Mouse (Mus musculus) lung, adult 2 months (tissue): ENCODE data around the gene Nid1.
"Not testable (repeated sequence)": the region's sequence is repeated elsewhere in the genome, so short reads cannot be mapped to it uniquely, and the experiment has no call there.

Experiments
- CTCF ChIP-seq: fragments of 200-500 bp; IDR thresholded peaks from 2 replicates; pipeline ENCODE4 v1.5.1; 2011; ENCODE audit warnings: mild to moderate bottlenecking, low read length, control low read depth; ENCODE audit not compliant: insufficient read depth
- POLR2A ChIP-seq: fragments of 200-500 bp; IDR thresholded peaks from 2 replicates; pipeline ENCODE4 v1.6.1; 2011; ENCODE audit warnings: low read depth, mild to moderate bottlenecking, control low read depth, low read length, borderline replicate concordance; ENCODE audit errors: extremely low read depth

DNA sequence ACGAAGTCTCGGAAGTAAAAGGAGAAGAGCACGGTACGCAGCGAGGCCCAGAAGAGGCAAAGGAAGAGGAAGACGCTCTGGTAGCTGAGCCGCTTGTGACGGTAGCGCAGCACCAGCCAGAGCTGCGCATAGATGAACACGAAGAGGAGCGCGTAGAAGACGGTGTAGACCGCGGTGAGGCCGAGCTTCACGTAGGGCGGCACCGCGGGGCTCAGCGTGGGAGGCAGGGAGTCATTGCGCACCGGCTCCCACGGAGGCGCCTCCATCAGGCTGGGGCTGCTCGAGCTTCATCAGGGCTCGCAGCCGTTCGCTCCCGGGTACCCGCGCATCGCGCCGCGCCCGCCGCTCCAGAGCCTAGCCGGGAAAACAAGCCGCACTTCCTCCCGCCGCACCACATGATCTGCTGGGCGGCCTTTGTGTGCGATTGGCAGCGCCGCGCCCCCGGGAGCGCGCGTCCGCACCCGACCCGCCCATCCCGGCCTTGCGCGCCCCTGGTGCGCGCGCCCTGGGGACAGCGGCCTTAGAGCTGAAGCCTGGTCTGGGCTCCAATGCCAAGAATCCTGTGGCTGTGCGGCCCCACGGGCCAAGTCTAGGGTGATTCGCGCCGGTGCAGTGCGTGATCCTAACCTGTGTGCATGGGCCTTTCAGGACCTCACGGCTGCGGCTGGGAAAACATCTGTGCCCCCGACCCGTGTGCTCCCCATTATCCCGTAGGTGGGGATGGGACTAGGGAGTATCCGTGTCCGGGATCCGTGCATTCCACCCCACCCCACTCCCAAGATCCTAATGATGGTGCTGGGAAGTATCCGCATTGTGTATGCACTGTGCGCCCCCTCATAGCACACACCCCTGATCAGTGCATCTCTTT, 43.9 kb upstream of the Nid1 start, which contains the start of gene Gpr137b:
- not testable (repeated sequence) for TF ChIP-seq CTCF, POLR2A
